Mouse (Mus musculus): ENCODE data around the gene Gm10375.
"Not testable (repeated sequence)": the region's sequence is repeated elsewhere in the genome, so short reads cannot be mapped to it uniquely, and the experiment has no call there.

Gm10375 gene

DNA sequence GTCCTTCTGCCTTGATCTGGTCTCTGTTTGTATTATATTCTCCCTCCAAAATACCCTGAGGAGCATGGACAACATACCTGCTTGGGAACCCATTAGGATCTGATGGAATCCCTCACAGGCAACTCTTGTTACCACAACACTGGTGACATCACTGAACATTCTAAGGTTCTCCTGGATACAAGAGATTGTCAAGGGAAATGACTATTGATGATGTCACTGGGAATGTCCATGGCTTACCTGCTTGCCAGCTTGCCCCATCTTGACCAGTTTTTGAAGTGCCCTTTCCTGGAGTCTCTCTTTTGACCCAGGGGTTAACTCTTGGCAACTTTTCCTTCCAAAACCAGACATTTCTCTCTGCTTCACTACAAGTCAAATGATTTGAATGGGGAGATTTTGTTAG, at the start of gene Gm10375:
Gene Gm10375, minus strand, starts transcription at position 101 of the 400 bp plus-strand sequence.
- DNase-seq (ENCODE audit: low read depth, low spot score) = not testable (repeated sequence)

DNA sequence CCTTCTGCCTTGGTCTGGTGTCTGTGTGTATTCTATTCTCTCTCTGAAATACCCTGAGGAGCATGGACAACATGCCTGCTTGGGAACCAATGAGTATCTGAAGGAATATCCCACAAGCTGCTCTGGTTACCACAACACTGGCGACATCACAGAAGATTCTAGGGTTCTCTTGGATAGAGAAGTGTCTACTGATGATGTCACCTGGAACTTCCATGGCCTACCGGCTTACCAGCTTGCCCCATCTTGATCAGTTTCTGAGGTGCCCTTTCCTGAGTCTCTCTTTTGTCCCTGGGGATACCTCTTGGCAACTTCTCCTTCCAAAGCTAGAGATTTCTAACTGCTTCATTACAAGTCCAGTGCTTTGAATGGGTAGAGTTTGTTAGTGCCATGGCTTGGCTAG, 28.8 kb downstream of the Gm10375 start, which contains the start of gene Gm17654:
Gene Gm17654, minus strand, starts transcription at position 101 of the 400 bp plus-strand sequence.
- not testable (repeated sequence) for DNase-seq (ENCODE audit: low read depth, low spot score)

DNA sequence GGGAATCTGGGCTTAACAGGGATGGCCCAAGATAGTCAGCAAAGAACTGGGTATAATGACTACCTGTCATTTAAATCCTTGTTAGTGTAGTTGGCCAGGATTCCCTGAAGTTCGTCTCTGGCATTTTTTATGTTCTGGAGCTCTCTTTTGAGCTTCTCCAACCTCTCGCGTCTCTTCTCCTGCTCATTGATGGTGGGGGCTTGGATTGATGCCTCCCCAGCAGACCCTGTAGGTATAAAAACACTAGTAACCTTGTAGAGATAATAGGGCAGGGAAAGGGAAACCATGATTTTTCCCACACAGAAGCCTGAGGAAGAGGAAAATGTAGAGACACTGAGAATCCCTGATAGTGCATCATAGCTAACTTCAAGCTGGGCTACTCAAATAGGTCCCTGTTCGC, 29.8 kb downstream of the Gm10375 start:
- not testable (repeated sequence) for DNase-seq (ENCODE audit: low read depth, low spot score)
